Mouse (Mus musculus) inflammation-experienced regulatory T-cells, adult 6 months (primary cell): Measurements from ENCODE around the gene Gpc5. TPM values are rescaled to one million over a fixed set of nuclear protein-coding genes. Genes with fewer than 3 reads are reported as not detected.
A peak's percentile ranks its signal among the peaks of the same experiment; 100 is the strongest.

ENCODE experiments used
- ATAC-seq: one replicate; pipeline ENCODE4 v1.8.0; 2017
- polyA plus RNA-seq, 3 experiments: library from polyadenylated mRNA; unstranded; fragments of 100-300 nt; shearing (Covaris generic); gene quantifications; one replicate each; pipeline ENCODE4 v1.2.1; 2017

The Gpc5 gene
- polyA plus RNA-seq, 3 experiments from 2014 or later = not detected

DNA sequence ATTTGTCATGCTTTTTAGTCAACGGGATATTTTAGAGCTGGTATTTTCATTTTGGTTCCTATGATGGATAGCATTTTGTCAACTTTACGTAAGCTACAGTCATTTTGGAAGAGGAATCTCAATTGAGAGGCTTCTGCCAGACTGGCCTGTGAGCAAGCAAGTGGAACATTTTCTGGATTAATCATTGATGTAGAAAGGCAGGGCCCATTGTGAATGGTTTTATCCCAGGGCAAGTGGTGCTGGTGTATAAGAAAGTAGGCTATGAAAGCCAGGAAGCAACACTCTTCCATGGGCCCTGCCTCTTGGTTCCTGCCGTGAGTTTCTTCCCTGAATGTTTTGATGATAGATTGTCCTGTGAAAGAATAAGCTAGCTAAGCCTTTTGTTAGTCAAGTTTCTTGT is 777.1 kb downstream of the Gpc5 start:
- ATAC-seq = no peak

DNA sequence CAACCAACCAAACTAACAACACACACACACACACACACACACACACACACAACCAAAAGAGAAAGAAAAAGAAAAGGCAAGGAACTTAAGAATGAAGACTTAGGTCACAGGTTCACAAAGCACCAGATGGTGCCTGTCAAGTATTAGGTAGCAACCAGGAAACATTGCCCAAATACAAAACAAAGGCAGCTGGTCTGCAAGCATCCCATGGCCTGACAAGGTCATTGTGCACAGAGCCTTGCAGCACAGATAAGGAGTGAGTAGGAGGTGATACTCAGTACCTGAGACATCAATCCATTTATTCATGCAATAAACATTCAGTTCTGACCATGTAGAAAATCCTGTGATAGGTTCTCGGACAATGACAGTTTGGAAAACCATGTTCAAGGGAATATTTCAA is 884.0 kb downstream of the Gpc5 start:
- ATAC-seq = no peak

DNA sequence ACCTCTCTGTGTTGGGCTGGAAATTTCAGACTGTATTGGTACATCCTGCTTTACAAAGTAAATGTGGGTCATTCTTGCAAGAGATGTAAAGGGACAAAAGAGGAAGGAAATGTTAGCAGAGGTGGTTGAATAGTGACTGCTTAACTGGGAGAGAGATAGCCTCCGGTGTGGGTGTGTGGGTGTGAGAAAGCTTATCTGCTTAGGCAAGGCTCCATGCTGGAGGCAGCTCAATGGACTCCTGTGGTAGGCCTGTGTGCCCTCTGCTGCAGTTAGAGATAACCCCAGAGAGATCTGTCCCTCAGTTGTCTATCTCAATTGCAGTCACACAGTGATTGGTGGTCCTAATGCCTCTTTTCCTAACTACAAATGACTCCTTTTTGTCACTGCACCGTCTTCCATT is 887.2 kb downstream of the Gpc5 start:
- no peak for ATAC-seq

DNA sequence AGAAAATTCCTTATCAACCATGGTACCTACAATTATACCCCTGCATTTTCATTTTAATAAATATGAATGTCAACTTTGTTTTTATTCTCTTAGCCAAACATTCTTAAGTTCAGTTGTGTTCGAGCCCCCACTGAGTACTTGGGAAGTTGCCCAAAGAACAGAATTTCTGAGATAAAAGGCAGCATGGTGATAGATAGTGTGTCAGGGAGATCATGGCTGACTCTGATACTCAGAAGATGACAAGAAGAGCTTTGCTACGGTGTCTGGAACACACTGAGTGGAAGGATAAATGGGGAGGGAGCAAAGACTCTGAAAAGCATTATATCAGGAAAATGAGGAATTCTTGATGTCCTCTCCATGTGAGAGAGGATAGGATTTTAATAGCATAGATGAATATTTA is 898.7 kb downstream of the Gpc5 start:
- no peak for ATAC-seq

DNA sequence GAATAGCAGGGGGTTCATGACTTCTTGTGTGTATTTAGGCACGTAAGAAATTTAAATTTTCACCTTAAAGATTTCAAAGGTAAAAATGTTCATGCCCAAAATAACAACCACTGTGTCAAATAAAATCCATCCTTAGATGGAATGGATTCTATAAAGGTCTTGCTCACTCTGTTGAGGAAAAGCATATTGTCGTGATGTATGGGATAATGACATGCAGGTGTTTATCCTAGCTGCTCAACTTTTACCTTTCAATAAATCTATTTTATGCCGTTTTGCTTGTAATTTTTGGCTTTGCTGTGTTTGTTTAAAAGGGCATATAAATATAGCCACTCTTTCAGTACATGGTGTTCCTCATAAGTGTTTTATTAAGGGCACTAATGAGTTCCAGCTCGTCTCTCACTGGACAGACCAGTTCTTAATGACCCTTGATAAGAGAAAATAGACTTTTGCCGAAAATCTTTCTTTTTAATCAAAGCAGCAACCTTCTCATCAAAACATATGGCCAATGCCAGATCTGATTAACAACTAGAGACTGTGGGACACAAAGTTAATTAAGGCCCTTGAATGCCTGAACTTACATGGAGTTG is 901.6 kb downstream of the Gpc5 start:
- no peak for ATAC-seq

DNA sequence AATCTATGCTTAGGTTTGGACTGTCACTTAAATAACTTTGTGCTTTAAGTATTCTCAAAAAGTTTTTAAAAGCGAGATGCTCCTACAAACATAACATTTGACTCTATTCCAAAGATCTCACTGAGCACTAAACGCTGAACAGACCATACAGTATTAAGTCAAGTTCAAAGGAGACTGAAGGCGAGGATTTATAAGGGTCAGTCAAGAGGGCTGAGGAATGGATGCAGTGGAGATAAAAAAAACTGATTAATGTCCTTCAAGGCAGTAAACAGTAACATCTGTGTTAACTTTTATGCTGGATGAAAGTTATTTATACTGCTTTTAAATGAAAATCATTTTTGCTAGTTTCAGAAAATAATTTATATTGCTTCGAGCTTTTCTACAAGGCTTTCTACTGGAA is 906.9 kb downstream of the Gpc5 start:
- no peak for ATAC-seq

DNA sequence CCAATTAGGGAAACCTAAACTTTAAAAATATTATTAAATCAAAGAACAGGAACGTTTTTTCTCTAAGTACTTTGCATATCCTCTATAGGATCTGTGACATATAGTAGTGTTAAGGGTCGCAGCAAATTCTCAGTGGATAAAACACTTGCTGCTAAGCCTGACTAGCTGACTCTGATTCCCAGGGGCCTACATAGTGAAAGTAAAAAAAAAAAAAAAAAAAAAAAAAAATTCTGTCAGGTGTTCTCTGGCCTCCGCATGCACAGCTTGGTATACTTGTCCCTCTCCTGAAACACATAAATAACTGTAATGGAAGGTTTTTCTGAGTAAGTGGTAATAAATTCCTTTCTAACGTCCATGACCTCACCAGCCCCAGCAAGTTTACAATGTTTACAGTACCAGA is 995.0 kb downstream of the Gpc5 start:
- ATAC-seq = no peak

DNA sequence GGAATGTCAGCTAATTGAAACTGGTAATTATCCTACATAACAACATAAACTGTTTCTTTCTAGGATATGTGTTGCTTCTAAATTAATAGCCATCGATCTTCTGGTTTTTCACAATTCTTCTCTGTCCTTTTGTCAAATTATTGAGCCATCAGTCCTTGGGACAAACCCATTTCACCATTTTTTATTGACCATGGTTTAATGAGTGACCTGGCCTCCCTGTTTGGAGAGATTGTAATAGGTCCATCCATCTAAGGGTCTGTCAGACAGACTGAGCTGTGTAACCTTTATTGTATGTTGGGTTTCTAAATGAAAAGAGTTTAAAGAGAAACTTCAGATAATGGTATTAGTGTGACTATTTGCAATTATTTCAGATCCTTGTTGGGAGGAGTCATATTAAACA is 1035.9 kb downstream of the Gpc5 start:
- ATAC-seq = no peak

DNA sequence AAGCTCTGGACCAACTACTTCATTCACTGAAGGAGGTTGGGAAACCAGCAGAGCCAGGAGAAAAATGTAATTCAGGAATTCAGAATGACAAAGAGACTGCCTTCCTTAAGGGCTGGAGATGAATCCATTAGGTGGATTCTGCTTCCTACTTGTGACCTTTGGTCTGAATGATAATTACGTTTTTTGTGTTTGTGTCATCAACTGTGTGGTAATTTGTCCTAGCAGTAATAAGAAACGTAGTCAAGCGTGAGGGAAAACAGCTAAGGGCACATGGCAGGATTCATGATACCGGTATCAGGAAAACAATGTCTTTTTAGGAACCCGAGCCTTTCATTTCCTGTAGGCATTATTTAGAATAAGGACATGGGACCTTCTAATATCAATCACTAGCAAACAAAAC is 1045.3 kb downstream of the Gpc5 start:
- ATAC-seq = no peak

DNA sequence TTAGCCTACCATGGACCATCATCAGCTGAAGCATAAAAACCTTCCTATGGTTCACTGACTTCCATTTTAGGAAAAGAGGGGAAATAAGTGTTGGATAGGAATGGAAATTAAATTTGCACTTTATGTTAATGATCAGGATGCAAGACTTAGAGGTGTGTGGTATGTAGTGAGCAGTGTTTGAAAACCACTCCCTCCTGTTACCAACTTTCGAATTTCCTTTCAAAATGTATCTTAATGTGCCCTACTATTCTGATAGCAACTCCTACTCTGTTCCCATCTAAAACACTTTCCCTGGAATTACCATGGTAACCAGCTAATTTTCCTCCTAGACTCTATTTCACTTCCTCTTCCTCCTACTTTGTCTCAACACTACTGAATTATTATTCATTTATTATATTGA is 1045.8 kb downstream of the Gpc5 start:
- ATAC-seq = no peak

DNA sequence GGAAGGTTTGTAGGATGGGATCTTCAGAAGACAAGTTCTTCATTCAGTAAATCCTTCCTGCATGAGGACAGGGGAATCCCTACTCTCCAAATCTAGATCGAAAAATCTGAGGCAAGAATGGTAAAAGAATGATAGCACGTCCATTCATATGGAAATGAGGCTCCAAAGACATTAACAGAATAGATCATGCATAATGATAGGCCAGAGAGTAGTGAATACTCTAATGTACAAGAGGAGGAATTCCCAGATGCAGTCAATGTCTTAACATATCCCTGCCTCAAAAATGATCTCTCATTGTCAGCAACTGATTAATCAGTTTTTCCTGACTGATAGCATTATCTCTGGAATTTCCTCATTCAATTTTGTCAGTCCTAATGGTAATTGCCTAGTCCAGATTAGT is 1070.6 kb downstream of the Gpc5 start:
- no peak for ATAC-seq

DNA sequence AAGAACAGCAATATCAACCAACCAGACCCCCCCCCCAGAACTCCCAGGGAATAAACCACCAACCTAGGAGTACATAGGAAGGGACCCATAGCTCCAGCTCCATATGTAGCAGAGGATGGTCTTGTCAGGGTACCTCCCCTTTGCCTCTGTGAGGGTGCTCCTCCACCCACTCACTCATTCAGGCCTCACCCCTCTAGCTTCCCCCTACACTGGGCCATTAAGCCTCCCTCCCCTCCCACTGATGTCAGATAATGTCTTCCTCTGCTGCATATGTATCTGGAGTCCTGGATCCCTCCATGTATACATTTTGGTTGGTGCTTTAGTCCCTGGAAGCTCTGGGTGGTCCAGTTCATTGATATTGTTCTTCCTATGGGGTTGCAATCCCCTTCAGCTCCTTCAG is 1075.4 kb downstream of the Gpc5 start:
- no peak for ATAC-seq

DNA sequence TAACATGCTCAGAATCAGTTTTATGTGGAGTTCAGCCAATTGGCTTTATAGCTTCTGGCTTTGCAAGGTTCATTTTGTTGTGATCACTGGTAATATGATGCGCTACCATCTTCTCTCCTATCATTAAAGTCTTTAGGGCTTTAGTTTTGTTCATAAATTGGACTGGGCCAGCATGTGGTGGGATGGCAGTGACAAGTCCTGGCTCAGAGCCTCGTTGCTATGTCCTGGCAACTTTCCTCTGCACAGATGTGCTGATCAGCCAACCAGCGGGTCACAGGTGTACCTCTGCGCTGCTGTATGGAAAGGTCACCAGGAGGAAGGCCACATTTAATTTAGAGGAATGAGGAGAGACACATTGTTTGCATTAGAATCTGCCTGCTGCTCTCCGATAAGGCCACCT is 1077.1 kb downstream of the Gpc5 start:
- no peak for ATAC-seq

DNA sequence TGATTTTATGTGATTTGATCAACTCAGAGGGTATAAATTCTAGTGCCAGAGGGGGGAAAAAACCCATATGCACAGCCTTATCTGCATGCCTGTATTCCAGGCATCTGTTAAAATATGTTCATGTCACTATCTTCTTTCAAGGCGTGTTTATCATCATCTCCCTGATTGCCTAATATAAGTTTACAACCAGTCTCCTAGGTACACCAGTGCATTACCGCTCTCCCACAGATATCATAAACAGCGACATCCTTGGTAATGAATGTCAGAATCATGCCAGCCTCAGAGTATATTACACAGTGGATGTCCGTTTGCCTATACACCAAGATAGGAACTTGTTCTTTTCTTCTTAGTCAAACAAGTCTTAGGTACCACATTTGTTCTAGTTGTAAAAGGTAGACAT is 1095.0 kb downstream of the Gpc5 start:
- ATAC-seq = no peak

DNA sequence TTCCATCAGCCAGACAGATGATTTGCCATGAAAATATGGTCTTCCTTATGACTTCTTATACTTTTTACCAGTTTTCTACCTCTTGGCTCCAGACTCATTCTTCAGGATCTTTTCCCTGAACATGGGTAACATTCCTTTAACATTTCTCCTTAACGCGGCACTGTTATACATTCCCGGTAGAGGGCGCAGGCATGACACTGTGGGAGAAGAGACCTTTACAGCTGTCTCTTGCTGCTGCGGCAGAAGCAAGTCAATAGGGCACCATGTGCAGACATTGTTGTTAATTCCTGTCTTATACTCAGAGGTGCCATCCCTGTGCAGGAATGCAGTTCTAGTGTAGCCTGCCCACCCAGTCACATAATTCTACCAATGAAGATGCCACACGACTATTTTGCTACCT is 1115.0 kb downstream of the Gpc5 start:
- no peak for ATAC-seq

DNA sequence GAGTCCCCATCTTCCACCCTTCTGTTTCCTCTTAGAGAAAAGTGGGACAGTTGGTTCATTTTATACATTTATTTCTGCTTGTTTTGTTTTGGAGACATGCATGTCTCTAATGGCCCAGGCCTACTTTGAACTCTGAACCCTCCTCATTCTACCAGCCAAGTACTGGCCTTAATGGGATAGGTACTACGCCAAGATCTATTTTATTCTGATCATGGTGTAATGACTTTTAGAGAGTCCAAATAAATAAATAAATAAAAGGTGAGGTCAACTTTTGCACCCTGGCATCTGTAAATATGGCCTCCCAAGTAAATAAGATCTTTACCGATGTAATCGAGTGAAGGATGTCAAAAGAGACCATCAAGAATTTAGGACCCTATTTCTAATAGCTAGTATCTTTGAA is 1116.6 kb downstream of the Gpc5 start:
- ATAC-seq = no peak

DNA sequence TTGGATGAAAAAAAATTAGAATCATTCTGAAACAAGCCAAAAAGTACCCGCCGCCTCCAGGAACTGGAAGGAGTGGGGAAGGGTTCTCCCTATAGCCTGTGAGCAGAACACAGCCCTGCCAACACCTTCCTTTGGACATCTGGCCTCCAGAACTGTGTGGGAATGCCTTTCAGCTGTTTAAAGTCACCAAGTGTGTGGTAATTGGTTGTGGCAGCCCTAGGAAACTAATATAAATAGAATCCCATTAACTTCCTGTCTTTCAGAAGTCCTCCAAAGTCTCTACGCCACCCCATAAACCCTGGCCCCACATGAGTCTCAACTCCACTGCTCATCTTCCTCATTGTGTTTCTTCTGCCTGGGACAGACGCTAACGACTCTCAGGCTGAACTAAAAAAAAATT is 1117.0 kb downstream of the Gpc5 start:
- ATAC-seq = no peak

DNA sequence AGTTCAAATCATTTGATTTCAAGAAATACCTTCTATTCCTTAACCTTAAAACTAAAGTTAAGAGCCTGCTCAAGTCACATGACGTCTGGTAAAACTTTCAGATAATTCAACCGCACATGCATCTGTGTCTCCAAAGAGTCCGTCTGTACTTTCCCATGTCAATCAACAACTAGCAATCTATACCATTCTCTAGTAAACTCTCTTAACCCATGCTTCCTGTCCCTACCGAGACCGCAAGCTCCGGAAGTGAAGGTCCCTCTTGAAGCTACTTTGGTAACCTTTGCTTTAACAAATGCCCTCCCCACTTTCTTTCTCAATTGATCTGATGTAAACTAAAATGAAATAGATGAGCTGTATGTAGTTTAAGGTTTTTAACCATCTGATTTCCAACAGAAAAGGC is 1118.3 kb downstream of the Gpc5 start:
- ATAC-seq = peak; percentile 68

DNA sequence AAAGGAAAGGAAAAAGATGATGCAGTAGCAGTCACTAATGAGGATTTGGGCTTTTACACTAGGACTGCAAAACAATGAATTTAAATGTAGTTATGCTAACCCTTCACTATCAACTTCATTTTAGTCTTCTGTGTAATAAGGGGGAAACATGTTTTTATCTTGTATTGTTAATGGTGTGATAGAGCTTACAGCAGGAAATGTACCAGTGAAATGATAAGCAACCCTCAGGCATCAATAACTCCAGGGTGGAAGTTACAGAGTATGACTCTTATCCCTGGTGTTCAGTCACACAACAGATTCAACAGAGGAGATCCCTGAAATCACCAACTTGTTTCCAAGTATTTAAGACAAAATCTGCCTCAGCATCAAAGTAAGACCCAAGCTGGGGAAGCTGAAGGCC is 1120.0 kb downstream of the Gpc5 start:
- no peak for ATAC-seq

DNA sequence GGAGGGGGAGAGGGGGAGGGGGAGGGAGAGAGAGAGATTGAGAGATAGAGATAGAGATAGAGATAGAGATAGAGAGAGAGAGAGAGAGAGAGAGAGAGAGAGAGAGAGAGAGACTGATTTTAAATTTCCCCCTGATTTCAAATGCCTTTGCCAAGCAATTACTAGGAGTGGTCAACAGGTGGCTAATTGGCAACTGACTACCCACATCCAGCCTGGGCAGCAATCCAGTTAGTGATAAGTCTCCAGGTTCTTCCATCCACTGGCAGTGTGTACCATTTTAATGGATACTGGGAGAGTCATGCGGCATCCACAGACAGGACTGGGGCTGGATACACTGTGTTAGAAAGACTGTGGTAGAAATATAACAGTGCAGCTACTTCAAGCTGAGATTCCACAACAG is 1166.1 kb downstream of the Gpc5 start:
- ATAC-seq = no peak

DNA sequence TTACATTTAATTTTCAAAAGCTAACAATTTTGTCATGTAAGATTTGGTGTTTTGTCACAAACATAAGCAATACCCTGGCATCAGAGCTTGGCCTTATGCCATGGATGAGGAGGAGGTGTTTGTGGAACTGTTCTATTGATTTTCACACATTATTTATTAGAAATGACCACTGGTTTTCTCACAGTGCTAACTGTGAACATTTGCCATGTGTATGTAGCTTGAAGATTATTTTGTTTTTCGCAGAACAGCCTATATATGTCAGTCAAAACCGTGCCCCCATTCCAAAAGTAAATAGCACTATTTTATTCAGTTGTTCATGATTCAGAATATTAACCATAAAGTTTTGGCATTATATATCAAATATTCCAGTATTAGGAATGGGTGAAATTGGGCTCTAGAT is 1216.5 kb downstream of the Gpc5 start:
- ATAC-seq = no peak

DNA sequence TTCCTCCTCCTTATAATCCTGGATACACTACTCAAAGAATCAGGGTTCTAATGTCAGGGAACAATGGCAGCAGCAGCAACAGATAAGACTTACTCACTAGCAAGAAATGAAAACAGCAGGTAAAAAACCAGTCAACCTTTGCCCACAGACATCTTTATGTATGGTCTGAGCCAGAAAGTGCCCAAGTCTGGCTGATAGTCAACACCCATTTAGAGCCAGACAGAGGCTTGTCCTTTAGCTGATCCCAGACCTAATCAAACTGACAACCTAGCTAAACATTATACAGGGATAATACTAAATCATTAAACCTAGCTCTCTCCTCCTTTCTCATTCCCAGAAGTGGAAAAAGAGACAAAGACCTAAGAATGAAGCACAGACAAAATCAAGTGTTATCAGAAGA is 1225.5 kb downstream of the Gpc5 start:
- ATAC-seq = no peak

DNA sequence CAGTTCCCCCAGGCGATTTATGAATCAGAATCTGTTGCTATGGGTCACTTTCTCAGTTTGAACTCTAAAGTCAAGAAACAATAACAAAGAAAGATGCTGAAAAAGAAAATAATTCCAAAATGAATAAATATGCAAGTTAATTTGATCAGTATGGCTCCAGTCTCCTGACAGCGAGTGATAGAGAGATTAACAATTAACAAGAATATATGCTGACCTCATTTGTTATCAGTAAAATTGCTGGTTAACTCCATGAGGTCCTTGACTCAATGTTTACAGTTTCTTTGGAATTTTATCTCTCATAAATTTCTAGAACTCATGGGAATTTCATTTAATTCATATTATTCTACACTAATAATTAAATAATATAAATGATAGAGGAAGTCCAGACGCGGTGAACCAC is 1244.2 kb downstream of the Gpc5 start:
- ATAC-seq = no peak

DNA sequence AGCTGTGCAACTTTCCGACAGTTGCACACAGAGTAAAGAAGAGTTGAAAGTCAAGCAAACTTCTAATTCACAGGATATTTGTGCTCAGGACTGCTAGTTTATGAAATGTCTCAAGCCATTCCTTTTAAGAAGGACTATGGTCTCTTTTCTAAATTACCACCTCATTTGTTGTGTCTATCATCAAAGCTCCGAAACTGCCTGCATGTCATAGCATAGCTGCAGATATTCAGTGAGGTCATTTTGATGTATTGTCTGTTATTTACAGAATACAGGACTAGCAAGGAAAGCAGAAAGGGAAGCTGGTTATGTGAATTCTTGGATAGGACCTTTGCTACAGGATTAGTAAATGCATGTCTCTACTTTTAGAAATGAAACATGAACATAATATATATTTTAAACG is 1246.4 kb downstream of the Gpc5 start:
- ATAC-seq = no peak

DNA sequence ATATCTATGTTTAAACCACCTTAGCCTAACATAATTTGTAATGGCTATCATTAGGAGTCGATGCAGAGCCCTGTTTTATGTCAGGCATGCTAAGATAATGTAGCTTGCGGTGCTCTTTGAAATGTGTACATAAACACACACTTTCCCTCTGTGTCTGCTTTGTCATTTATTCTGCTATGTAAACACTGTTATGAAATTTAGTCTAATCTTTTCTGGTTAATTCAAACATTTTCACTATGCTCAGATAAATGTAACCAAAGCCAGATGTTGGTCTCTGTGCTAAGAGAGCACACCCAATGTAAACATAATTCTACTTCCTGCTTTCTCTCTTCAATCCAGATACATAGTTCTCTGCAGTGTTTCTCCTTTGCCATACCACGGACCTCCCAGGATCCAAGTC is 1256.5 kb downstream of the Gpc5 start:
- ATAC-seq = no peak

DNA sequence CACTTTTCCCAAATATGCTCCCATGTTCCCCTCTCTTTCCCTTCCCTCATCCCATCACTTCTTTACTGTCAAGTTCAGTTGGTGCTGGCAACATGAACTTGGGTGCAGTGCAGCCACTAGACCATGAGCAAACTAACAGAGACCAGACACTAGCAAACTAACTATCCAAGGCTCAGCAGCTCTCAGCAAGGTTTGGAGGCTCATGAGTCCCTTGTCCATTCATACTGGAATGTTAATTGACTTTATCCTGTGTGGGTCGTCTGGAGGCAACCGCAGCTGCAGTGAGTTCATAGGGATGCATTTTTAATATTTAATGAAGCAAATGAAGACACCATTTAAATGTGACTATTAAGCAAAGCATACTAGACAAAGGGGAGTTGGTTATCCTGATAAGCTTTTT is 1292.6 kb downstream of the Gpc5 start:
- no peak for ATAC-seq
